Mouse (Mus musculus) megakaryocyte-erythroid progenitor cell, adult 5-6 weeks (primary cell): Measurements from ENCODE around the gene Adamts10. TPM values are rescaled to one million over a fixed set of nuclear protein-coding genes. Genes with fewer than 3 reads are reported as not detected.

Source experiments
- ATAC-seq: replicated peaks from 2 replicates; pipeline ENCODE4 v1.8.0; 2016; ENCODE audit warnings: mild to moderate bottlenecking, inconsistent platforms; ENCODE audit not compliant: severe bottlenecking, poor library complexity, low FRiP score, low TSS enrichment
- total RNA-seq, 2 experiments: library from RNA; stranded (forward) in 1 of 2; stranded (reverse) in 1 of 2; fragments of 200-1000, 215-1000 nt in 1 of 2; fragments of >200 nt in 1 of 2; fragmentation: Nextera tagmentation in 1 of 2; gene quantifications; 2 replicates each; pipeline ENCODE4 v1.2.3; 2014 to 2017

Adamts10 gene
- total RNA-seq (2014; fragmentation: Nextera tagmentation) (13.2 and 22.8 TPM in 2 replicates), total RNA-seq (2017) (5.4 and 6.6 TPM in 2 replicates)

GRCm38 (mm10) chr17:33523918-33524755 lies at the start of gene Adamts10:
Gene Adamts10 (plus strand): TSS chr17:33524204.
- ATAC-seq: peak; percentile 76

GRCm38 (mm10) chr17:33484020-33484419 lies 40.0 kb upstream of the Adamts10 start:
- no peak for ATAC-seq

GRCm38 (mm10) chr17:33487211-33487610 lies 36.8 kb upstream of the Adamts10 start:
- no peak for ATAC-seq

GRCm38 (mm10) chr17:33487652-33488051 lies 36.4 kb upstream of the Adamts10 start:
- no peak for ATAC-seq

- ATAC-seq: no peak
Observed at GRCm38 (mm10) chr17:33491371-33491770, 32.6 kb upstream of the Adamts10 start.

GRCm38 (mm10) chr17:33493065-33493464 lies 30.9 kb upstream of the Adamts10 start:
- ATAC-seq: peak; percentile 67

GRCm38 (mm10) chr17:33494586-33494985 lies 29.4 kb upstream of the Adamts10 start:
- ATAC-seq: no peak

GRCm38 (mm10) chr17:33498918-33499317 lies 25.1 kb upstream of the Adamts10 start:
- no peak for ATAC-seq

- no peak for ATAC-seq
Observed at GRCm38 (mm10) chr17:33508386-33508785, 15.6 kb upstream of the Adamts10 start.

GRCm38 (mm10) chr17:33510172-33510571 lies 13.8 kb upstream of the Adamts10 start:
- no peak for ATAC-seq

- no peak for ATAC-seq
Observed at GRCm38 (mm10) chr17:33512441-33513415, 11.3 kb upstream of the Adamts10 start.

- ATAC-seq: peak; percentile 67; the same call in 1 of the 2 replicates
Observed at GRCm38 (mm10) chr17:33513874-33514273, 10.1 kb upstream of the Adamts10 start.

- ATAC-seq: no peak
Observed at GRCm38 (mm10) chr17:33520366-33520765, 3.6 kb upstream of the Adamts10 start.

- ATAC-seq: no peak
Observed at GRCm38 (mm10) chr17:33523431-33523917, 530 bp upstream of the Adamts10 start.

GRCm38 (mm10) chr17:33524806-33525373 lies 886 bp downstream of the Adamts10 start:
- no peak; the same call in 1 of the 2 replicates for ATAC-seq

GRCm38 (mm10) chr17:33526506-33526905 lies 2.5 kb downstream of the Adamts10 start:
- no peak for ATAC-seq

GRCm38 (mm10) chr17:33539106-33539675 lies 15.2 kb downstream of the Adamts10 start:
- 0 out of 2 replicates have a peak, but pooled peaks have one; percentile 52 for ATAC-seq

GRCm38 (mm10) chr17:33539878-33540277 lies 15.9 kb downstream of the Adamts10 start:
- no peak for ATAC-seq

- no peak for ATAC-seq
Observed at GRCm38 (mm10) chr17:33549212-33549611, 25.2 kb downstream of the Adamts10 start.
